Mouse (Mus musculus): ENCODE measurements around the gene Asf1a. TPM values are rescaled to one million over a fixed set of nuclear protein-coding genes. Genes with fewer than 3 reads are reported as not detected.

The Asf1a gene
- polyA plus RNA-seq (2015; fragmentation: Nextera tagmentation; extraction: Ambion mirVana): 88.2 and 107 TPM in 2 replicates

DNA sequence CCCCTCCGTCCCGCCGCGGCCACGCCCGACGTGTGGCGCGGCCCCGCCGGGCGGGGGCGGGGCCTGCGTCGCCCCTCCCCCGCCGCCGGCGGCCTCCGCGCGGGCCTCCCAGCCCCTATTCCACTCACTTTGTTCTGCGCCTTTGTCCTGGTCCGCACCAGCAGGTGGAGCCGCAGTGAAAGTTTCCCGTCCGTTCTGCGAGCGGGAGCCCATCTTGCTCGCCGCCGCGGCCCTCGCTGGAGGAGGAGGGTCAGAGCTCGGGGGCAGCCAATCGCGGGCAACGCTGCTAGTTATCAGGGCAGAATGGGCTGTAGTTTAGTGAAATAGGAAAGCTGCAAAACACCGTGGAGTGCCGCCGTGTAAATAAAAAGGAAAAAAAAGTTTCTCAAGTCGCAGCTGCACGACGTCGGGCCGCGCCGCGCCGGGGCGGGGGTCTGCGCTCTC is at the start of gene Asf1a:
Gene Asf1a (plus strand): TSS at position 81 of the 444 bp plus-strand sequence.
- peaks cover 47% of the 10 kb centered on the region for H3K4me1 ChIP-seq (replicated peaks)
- WGBS: under 1% methylated on average over 51 of the region's 52 CpGs
- peak; percentile 98 for ATAC-seq (ENCODE audit: low read depth)

DNA sequence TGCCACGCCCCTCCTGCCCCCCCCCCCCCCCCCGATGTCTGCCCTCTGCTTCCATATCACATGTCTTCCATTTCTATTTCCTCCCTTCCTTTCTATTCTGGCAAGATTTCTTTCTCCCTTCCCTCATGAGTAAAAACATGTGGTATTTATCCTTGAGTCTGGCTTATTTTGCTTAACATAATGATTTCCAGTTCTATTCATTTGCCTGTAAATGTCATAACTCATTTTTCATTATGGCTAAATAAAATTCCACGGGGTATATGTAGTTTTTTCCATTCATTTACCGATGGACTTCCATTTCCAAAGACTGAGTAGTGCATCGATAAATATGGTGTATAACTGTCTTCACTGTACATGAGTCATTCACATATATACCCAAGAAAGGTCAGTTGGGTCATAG is 34.6 kb upstream of the Asf1a start:
- Histone ChIP-seq H3K4me1 (replicated peaks) (no peaks in the 10 kb centered on the region), H3K4me2 (no peak overlapping the region), H3K27me3 (no peaks in the 10 kb centered on the region), H3K4me3 (no peak overlapping the region), H3K9me3 (no peaks in the 10 kb centered on the region), H3K27ac (replicated peaks) (no peak overlapping the region), H3K36me3 (no peaks in the 10 kb centered on the region), H3K9ac (no peak overlapping the region)
- WGBS: 97% methylated on average over 5 of the region's 5 CpGs
- ATAC-seq (ENCODE audit: low read depth): no peak

More for the DNA sequence above, at the start of gene Asf1a:
- Histone ChIP-seq H3K27ac (replicated peaks) (peak within 1 kb of the TSS; percentile 95), H3K4me2 (peak within 1 kb of the TSS; percentile 78), H3K9me3 (no peaks in the 10 kb centered on the region), H3K4me3 (peak within 1 kb of the TSS; percentile 93), H3K36me3 (0 out of 2 replicates have a peak, but pooled peaks cover 6% of the 10 kb centered on the region), H3K9ac (peak within 1 kb of the TSS; percentile 98), H3K27me3 (no peaks in the 10 kb centered on the region)

DNA sequence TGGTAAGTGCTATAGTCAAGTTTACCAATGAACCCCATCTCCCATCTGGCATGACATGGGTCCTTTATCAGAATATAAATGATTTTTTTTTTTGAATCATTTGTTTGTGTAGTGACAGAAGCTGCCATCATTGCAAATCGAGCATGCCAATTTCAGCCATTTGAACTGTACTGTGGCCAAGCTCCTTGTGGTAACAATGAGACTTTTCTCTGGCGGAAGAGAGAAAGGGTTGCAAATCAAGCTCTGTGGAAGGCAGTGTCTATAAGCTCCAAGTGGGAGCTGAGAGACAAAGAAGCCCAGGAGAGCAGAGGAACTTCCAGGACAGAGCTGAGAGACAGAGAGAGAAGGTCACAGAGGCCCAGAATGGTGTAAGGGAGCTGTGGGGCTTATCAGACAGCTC is 31.0 kb upstream of the Asf1a start:
- WGBS: 49% methylated on average over 2 of the region's 2 CpGs
- no peaks in the 10 kb centered on the region for H3K9me3 ChIP-seq
- H3K4me1 ChIP-seq (replicated peaks): no peaks in the 10 kb centered on the region
- no peak overlapping the region for H3K27ac ChIP-seq (replicated peaks)
- ATAC-seq (ENCODE audit: low read depth): no peak
- no peaks in the 10 kb centered on the region for H3K27me3 ChIP-seq
- no peaks in the 10 kb centered on the region for H3K36me3 ChIP-seq
- H3K4me2 ChIP-seq: no peak overlapping the region
- no peak overlapping the region for H3K9ac ChIP-seq
- no peak overlapping the region for H3K4me3 ChIP-seq

DNA sequence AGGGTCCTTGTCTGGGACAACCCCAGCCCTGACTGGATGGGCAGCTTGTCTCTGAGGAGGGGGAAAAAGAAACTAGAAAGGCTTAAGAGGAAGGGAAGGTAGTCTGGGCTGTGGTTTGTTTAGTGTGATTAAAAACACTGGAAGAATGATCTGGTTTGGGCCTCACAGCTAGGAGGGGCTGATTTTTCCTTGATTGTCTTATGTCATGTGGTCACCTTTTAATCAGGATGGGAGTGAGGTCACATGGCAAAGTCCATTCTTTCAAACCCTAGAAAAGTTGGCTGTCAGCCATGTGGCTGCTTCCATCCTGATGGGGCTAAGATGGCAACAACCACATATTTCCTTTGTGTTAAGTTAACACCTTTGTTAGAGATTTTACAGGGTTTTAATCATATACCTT is 28.0 kb upstream of the Asf1a start:
- no peaks in the 10 kb centered on the region for H3K27me3 ChIP-seq
- no peak for ATAC-seq (ENCODE audit: low read depth)
- H3K4me3 ChIP-seq: no peak overlapping the region
- no peaks in the 10 kb centered on the region for H3K36me3 ChIP-seq
- no peak overlapping the region for H3K4me2 ChIP-seq
- no peak overlapping the region for H3K9ac ChIP-seq
- H3K4me1 ChIP-seq (replicated peaks): no peaks in the 10 kb centered on the region
- no peak overlapping the region for H3K27ac ChIP-seq (replicated peaks)
- no peaks in the 10 kb centered on the region for H3K9me3 ChIP-seq

DNA sequence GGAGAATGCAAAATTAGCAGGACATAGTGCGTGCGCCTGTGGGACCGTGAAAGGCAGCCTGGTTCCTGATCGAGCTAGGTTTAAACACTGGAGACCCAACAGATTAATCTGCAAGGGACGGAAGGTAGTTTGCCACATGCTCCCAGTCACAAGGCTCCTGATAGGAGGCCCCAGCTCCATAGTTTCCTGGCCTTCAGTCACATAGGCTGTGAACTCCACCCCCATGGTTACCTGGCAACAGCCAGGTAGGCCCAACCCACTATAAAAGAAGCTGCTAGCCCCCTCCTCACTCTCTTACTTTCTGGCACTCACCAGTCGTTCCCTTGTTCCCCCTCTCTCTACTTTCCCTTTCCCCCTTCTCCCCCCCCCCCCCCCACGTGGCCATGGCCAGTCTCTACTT is 16.4 kb upstream of the Asf1a start:
- Histone ChIP-seq H3K9me3 (no peaks in the 10 kb centered on the region), H3K4me1 (replicated peaks) (peaks cover 7% of the 10 kb centered on the region), H3K36me3 (no peaks in the 10 kb centered on the region), H3K9ac (peak overlapping the region; percentile 56; the same call in 1 of the 2 replicates), H3K4me3 (peak overlapping the region; percentile 31), H3K27ac (replicated peaks) (no peak overlapping the region), H3K27me3 (no peaks in the 10 kb centered on the region), H3K4me2 (peak overlapping the region; percentile 58)
- 47% methylated on average over 7 of the region's 7 CpGs for WGBS
- ATAC-seq (ENCODE audit: low read depth): no peak; the same call in 1 of the 2 replicates

DNA sequence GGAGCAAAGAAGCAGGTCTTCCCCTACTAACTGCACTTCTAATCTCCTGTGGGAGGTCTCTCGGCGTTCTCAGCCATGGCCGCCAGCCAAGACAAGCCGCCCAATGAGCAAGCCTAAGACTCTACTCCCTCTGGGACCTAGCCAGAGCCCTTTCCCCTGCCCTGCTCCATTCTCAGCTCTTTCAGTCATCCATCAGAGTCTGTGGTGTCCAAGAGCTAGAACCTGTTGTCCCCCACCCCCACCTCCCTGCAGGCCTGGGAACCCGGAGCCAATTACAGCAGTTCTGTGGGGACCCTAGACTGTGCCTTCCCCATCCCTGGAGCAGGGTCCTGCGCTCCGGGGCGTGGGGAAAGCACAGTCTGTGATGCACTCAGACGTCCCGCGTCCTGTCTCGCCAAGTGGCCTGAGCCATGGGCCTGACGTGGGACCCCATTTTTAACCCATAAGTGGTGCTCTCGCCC is 15.9 kb upstream of the Asf1a start:
- 17% methylated on average over 14 of the region's 14 CpGs for WGBS

DNA sequence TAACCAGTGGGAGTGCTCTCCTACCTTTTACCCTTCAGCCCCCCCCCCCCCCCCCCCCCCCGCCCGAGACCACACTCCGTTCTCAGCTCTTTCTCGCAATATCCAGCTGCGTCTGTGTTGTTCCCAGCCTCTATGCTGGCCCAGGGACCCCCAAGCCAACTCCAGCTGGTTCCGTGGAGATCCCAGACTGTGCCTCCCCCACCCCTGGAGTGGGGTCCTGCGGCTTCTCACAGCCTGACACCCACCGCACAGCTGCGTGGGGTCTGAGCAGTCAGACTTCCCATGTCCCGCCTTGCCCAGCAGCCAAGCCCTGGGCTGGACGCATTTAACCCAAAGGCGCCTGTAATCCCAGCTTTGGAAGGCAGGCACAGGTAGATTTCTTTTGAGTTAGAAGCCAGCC is 15.5 kb upstream of the Asf1a start:
- peak overlapping the region; percentile 56 for H3K9ac ChIP-seq
- ATAC-seq (ENCODE audit: low read depth): peak; percentile 84
- H3K9me3 ChIP-seq: no peaks in the 10 kb centered on the region
- no peaks in the 10 kb centered on the region for H3K27me3 ChIP-seq
- no peak overlapping the region for H3K27ac ChIP-seq (replicated peaks)
- 35% methylated on average over 8 of the region's 12 CpGs for WGBS
- no peaks in the 10 kb centered on the region for H3K36me3 ChIP-seq
- H3K4me2 ChIP-seq: peak overlapping the region; percentile 58
- H3K4me1 ChIP-seq (replicated peaks): peaks cover 7% of the 10 kb centered on the region
- H3K4me3 ChIP-seq: peak overlapping the region; percentile 31

More for the DNA sequence above, 15.9 kb upstream of the Asf1a start:
- ATAC-seq (ENCODE audit: low read depth): peak; percentile 91
- Histone ChIP-seq H3K9ac (peak overlapping the region; percentile 56), H3K4me1 (replicated peaks) (peaks cover 7% of the 10 kb centered on the region), H3K27ac (replicated peaks) (0 out of 2 replicates have a peak overlapping the region, but pooled peaks have one; percentile 42), H3K36me3 (no peaks in the 10 kb centered on the region), H3K4me3 (peak overlapping the region; percentile 31), H3K9me3 (no peaks in the 10 kb centered on the region), H3K27me3 (no peaks in the 10 kb centered on the region), H3K4me2 (peak overlapping the region; percentile 58)

DNA sequence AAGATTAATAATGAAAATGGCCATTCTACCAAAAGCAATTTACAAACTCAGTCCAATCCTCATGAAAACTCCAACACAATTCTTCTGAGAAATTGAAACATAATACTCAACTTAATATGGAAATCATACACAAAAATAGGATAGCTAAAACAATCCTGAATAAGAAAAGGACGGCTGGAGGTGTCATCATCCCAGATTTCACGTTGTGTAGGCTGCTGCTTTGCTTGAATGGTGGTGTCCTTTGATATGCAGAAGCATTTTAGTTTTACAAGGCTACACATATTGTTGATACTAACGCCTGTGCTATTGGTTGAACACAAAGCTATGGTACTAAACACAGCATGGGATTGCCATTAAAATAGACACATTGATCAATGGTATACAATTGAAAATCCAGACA is 10.8 kb upstream of the Asf1a start:
- Histone ChIP-seq H3K9ac (no peak overlapping the region), H3K4me3 (no peak overlapping the region), H3K27ac (replicated peaks) (no peak overlapping the region), H3K9me3 (no peaks in the 10 kb centered on the region), H3K4me2 (no peak overlapping the region), H3K36me3 (no peaks in the 10 kb centered on the region), H3K4me1 (replicated peaks) (peaks cover 3% of the 10 kb centered on the region; the same call in 1 of the 2 replicates), H3K27me3 (no peaks in the 10 kb centered on the region)
- no peak for ATAC-seq (ENCODE audit: low read depth)
- WGBS: 24% methylated on average over 3 of the region's 3 CpGs

DNA sequence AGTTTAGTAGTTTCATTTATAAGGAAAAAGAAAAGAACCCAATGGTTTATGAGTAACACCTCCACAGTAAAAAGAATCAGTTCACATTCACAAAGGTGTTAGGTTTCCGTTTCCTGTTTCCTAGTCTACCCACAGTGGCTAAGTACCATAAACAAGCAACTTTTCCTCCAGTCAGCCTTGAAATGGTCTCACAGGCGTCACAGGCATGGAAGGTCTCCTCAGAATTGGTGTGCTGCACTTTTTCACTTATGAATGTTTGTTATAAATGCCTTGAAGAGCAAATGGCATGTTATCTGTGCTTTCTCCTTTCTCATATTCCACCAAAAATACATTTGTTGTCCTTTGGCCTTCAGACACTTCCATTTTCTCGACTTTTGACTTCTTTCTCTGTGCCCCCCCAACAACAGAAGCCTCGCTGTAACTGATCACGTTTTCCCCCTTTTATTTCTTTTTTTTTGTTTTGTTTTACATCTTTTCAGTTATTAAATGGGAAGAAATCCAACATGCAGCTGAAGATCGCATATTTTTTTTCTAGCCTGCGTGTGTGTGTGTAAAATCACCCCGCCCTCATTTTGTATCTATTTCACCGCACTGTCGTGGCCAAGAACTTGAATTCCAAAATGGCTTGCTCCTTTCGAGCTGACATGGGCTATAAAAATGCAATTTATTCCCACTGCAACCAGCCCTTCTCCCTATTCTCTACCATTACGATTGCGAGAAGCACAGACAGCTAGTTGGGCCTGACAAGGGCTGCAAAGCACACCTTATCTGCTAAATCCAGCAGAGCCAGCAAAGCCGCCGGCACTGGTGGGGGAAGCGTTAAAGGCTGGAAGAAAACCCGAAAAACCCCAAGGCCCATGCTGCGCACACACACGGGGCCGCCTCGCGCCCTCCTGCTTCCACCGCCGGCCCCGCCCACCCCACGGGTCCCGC is 547 bp upstream of the Asf1a start:
- Histone ChIP-seq H3K9ac (peak overlapping the region; percentile 71), H3K4me1 (replicated peaks) (peaks cover 40% of the 10 kb centered on the region), H3K4me3 (peak overlapping the region; percentile 93), H3K36me3 (0 out of 2 replicates have a peak, but pooled peaks cover 4% of the 10 kb centered on the region), H3K9me3 (no peaks in the 10 kb centered on the region), H3K4me2 (peak overlapping the region; percentile 63), H3K27ac (replicated peaks) (peak overlapping the region; percentile 95), H3K27me3 (no peaks in the 10 kb centered on the region)
- peak; percentile 95 for ATAC-seq (ENCODE audit: low read depth)
- 8% methylated on average over 24 of the region's 27 CpGs for WGBS

DNA sequence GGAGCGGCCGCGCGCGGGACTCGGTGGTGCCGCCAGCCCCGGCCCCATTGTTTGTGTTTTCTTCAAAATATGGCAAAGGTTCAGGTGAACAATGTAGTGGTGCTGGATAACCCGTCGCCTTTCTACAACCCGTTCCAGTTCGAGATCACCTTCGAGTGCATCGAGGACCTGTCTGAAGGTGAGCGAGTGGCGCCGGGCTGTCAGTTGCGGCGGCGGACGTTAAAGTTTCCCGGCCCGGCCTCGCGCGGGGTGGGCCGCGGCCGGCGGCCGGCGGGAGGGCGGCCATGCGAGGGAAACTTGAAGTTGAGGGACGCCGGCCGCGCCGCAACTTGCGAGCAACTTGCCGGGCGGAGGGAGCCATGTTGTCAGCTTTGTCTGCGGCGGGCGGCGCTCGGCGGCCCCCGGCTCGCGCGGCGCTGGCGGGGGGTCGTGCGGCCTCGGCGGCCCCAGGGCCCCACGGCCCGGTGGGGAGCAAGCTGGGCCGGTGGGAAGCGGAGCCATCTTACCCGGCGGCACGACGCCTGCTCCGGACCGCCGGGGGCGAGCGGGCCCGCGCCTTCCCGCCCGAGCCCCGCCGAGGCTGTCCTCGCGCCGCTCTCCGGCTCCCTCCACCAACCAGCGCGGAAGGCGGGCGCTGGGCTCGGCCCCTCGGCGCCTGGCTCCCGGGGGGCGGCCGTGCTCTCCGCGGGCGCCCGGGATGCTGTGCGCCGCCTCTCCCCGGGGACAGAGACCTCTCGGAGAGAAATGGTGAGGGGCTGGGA is 744 bp downstream of the Asf1a start:
- Histone ChIP-seq H3K9me3 (no peaks in the 10 kb centered on the region), H3K4me2 (peak overlapping the region; percentile 78), H3K27me3 (no peaks in the 10 kb centered on the region), H3K4me3 (peak overlapping the region; percentile 93), H3K36me3 (0 out of 2 replicates have a peak, but pooled peaks cover 10% of the 10 kb centered on the region), H3K4me1 (replicated peaks) (peaks cover 49% of the 10 kb centered on the region), H3K9ac (peak overlapping the region; percentile 98), H3K27ac (replicated peaks) (peak overlapping the region; percentile 95)
- peak; percentile 21 for ATAC-seq (ENCODE audit: low read depth)
- under 1% methylated on average over 98 of the region's 99 CpGs for WGBS

DNA sequence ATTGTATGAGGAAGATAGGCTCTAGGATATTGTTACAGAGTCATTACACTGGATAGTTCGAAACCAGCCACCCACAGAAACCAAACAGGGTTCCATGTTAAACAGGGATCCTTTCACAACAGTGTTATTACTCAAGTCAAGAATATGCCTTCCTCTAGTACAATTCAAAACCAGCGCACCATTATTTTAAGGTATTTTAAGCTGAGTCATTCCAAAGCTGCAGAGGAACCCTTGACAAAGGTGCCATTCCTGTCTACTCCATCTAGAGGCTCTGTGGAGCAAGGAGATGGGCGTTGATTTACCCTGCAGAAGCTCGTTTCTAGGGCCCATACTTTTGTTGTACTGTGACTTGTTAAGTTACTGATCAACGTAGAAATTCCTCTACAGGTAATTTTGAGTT is 2.3 kb downstream of the Asf1a start:
- 55% methylated on average over 5 of the region's 5 CpGs for WGBS
- H3K9me3 ChIP-seq: no peaks in the 10 kb centered on the region
- H3K9ac ChIP-seq: no peak overlapping the region; the same call in 1 of the 2 replicates
- H3K4me3 ChIP-seq: peak overlapping the region; percentile 20
- H3K36me3 ChIP-seq: peaks cover 22% of the 10 kb centered on the region
- H3K4me1 ChIP-seq (replicated peaks): peaks cover 49% of the 10 kb centered on the region
- peak overlapping the region; percentile 78 for H3K4me2 ChIP-seq
- ATAC-seq (ENCODE audit: low read depth): no peak
- no peak overlapping the region for H3K27ac ChIP-seq (replicated peaks)
- H3K27me3 ChIP-seq: no peaks in the 10 kb centered on the region

DNA sequence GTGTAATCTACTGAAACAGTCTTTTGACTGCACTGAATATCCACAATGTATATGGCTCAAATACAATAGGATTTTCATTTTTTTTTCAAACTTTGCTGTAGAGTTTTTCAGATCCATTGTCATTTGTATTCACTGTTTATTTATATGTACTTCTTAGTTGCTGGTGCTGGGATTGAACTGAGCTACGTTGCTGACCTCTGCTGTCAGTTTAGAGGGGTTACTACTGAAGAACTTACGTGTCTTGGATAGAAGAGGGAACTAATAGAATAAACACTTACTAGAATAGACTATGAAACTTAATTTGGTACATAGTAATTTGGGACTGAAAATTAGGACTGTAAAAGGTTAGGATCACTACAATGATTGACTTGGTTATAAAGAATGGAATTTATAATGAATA is 8.8 kb downstream of the Asf1a start:
- Histone ChIP-seq H3K27me3 (no peaks in the 10 kb centered on the region), H3K9ac (no peak overlapping the region), H3K27ac (replicated peaks) (no peak overlapping the region), H3K36me3 (peaks cover 69% of the 10 kb centered on the region), H3K4me1 (replicated peaks) (peaks cover 16% of the 10 kb centered on the region), H3K9me3 (no peaks in the 10 kb centered on the region), H3K4me2 (no peak overlapping the region), H3K4me3 (no peak overlapping the region)
- WGBS: 76% methylated on average over 2 of the region's 2 CpGs
- ATAC-seq (ENCODE audit: low read depth): no peak
